Comparison of ENCODE assay signal across 8 mouse cellular contexts in the genomic region with DNA sequence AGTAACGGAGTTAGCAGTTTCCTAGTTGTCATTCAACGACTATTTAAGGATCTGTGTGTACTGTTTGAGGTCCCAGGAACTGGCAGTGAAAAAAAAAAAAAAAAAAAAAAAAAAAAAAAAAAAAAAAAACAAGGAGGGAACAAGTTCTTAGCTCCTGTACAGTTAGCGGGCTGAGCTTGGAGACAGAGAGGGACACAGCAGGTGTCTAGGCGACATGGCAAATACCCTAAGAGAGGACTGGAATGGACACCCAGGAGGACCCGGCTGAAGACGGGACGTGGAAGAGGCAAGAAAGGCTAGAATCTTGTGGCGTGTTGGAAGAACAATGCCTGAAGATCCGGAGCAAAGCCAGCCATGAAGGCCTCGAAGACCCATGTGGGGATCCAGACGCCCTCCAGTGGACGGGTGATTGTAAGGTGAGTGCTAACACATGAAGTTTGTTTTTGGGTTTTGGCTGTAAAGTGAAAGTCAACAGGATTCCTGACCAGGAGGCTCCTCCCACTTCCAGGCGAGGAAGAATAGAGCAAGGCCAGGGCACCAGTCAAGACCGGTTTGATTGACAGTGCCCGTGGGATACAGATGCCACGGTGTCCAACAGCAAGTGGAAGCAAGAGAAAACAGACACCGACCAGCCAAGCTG. TPM values are rescaled to one million over a fixed set of nuclear protein-coding genes. Genes with fewer than 3 reads are reported as not detected.
DNase-seq lines count a peak whose midpoint lies in the region; ATAC-seq and TF ChIP-seq lines count a peak whose summit lies in the region.

No protein-coding gene starts in this region.

- DNase-seq in midbrain, embryonic 10.5 days (ENCODE audit: low spot score): no peak
- DNase-seq in embryo, embryonic 10.5 days (ENCODE audit: low spot score): peak; percentile 60
- peak; percentile 61 for DNase-seq in induced T-regulatory cell, adult 2 months (ENCODE audit: low read depth)
- no peak for DNase-seq in liver, embryonic 13.5 days
- DNase-seq in stomach, postnatal 0 days (ENCODE audit: low spot score): peak; percentile 86
- DNase-seq in gastrocnemius, adult 8-10 months (ENCODE audit: low spot score in 2 of 2): no peak
- no peak for DNase-seq in adipocyte (ENCODE audit: low spot score)

- WGBS in midbrain, embryonic 10.5 days: 30% methylated on average over 17 of the region's 17 CpGs
- WGBS in midbrain, embryonic 16.5 days: 29% methylated on average over 17 of the region's 17 CpGs
- WGBS in liver, embryonic 13.5 days (ENCODE audit: insufficient replicate concordance): 18% methylated on average over 17 of the region's 17 CpGs
- WGBS in stomach, postnatal 0 days: 33% methylated on average over 17 of the region's 17 CpGs

- no peak overlapping the region for H3K9ac ChIP-seq in midbrain, embryonic 16.5 days (ENCODE audit: low read depth, low read length)
- H3K9ac ChIP-seq in liver, embryonic 13.5 days: no peak overlapping the region
- H3K9ac ChIP-seq in stomach, postnatal 0 days (ENCODE audit: low read length): no peak overlapping the region

- no peak for ATAC-seq in midbrain, embryonic 16.5 days
- ATAC-seq in liver, embryonic 13.5 days (ENCODE audit: low read depth): peak; percentile 64
- peak; percentile 79 for ATAC-seq in stomach, postnatal 0 days (ENCODE audit: low FRiP score, low TSS enrichment)

- H3K4me2 ChIP-seq in midbrain, embryonic 16.5 days (ENCODE audit: low read length): no peak overlapping the region
- H3K4me2 ChIP-seq in liver, embryonic 13.5 days: peak overlapping the region; percentile 56
- peak overlapping the region; percentile 35 for H3K4me2 ChIP-seq in stomach, postnatal 0 days (replicated peaks; ENCODE audit: low read depth)

- no peaks in the 10 kb centered on the region for H3K9me3 ChIP-seq in midbrain, embryonic 10.5 days (replicated peaks)
- H3K9me3 ChIP-seq in midbrain, embryonic 16.5 days (replicated peaks; ENCODE audit: control insufficient read depth, low read length, poor library complexity, severe bottlenecking): no peaks in the 10 kb centered on the region
- H3K9me3 ChIP-seq in liver, embryonic 13.5 days (replicated peaks): no peaks in the 10 kb centered on the region
- H3K9me3 ChIP-seq in stomach, postnatal 0 days (ENCODE audit: control insufficient read depth, low read length): no peaks in the 10 kb centered on the region

- TF ChIP-seq CTCF in stomach, postnatal 0 days (IDR thresholded peaks at IDR 0.05; ENCODE audit: low read depth): peak; percentile 63

- H3K27me3 ChIP-seq in midbrain, embryonic 10.5 days (ENCODE audit: low read depth, poor library complexity, severe bottlenecking): peaks cover 20% of the 10 kb centered on the region
- peaks cover 5% of the 10 kb centered on the region for H3K27me3 ChIP-seq in midbrain, embryonic 16.5 days (ENCODE audit: control insufficient read depth, insufficient read depth, low read depth, low read length)
- peaks cover 10% of the 10 kb centered on the region; the same call in 1 of the 2 replicates for H3K27me3 ChIP-seq in liver, embryonic 13.5 days
- H3K27me3 ChIP-seq in stomach, postnatal 0 days (ENCODE audit: control insufficient read depth, insufficient read depth, low read length): no peaks in the 10 kb centered on the region

- no peak overlapping the region for H3K27ac ChIP-seq in midbrain, embryonic 10.5 days (replicated peaks)
- no peak overlapping the region for H3K27ac ChIP-seq in midbrain, embryonic 16.5 days (ENCODE audit: low read length)
- H3K27ac ChIP-seq in liver, embryonic 13.5 days: no peak overlapping the region
- H3K27ac ChIP-seq in stomach, postnatal 0 days (replicated peaks): 0 out of 2 replicates have a peak overlapping the region, but pooled peaks have one; percentile 30

- no peak for TF ChIP-seq EP300 in stomach, postnatal 0 days (optimal IDR thresholded peaks at IDR 0.05)

- no peaks in the 10 kb centered on the region for H3K36me3 ChIP-seq in midbrain, embryonic 10.5 days
- no peaks in the 10 kb centered on the region for H3K36me3 ChIP-seq in midbrain, embryonic 16.5 days (ENCODE audit: control insufficient read depth, insufficient read depth, low read length)
- H3K36me3 ChIP-seq in liver, embryonic 13.5 days: no peaks in the 10 kb centered on the region
- H3K36me3 ChIP-seq in stomach, postnatal 0 days (ENCODE audit: control insufficient read depth, insufficient read depth, low read length): no peaks in the 10 kb centered on the region

- peak overlapping the region; percentile 14 for H3K4me3 ChIP-seq in midbrain, embryonic 10.5 days
- H3K4me3 ChIP-seq in midbrain, embryonic 16.5 days (ENCODE audit: low read depth, low read length): no peak overlapping the region
- H3K4me3 ChIP-seq in liver, embryonic 13.5 days (replicated peaks): peak overlapping the region; percentile 24
- peak overlapping the region; percentile 20; the same call in 1 of the 2 replicates for H3K4me3 ChIP-seq in stomach, postnatal 0 days (ENCODE audit: low read depth, low read length)

- peaks cover 14% of the 10 kb centered on the region for H3K4me1 ChIP-seq in midbrain, embryonic 10.5 days
- H3K4me1 ChIP-seq in midbrain, embryonic 16.5 days (ENCODE audit: control insufficient read depth, insufficient read depth, low read length): no peaks in the 10 kb centered on the region
- peaks cover 5% of the 10 kb centered on the region for H3K4me1 ChIP-seq in liver, embryonic 13.5 days (replicated peaks)
- no peaks in the 10 kb centered on the region for H3K4me1 ChIP-seq in stomach, postnatal 0 days (replicated peaks; ENCODE audit: control insufficient read depth, insufficient read depth)

RNA-seq across cellular contexts. Expression of gene Tmem30b, which starts 8.6 kb away (rescaled TPM):
- polyA plus RNA-seq in midbrain, embryonic 10.5 days (2016; fragmentation: Nextera tagmentation; extraction: Ambion mirVana): 1.6 and 1.8 TPM in 2 replicates
- 0.18 and 0.37 TPM in 2 replicates for polyA plus RNA-seq in midbrain, embryonic 16.5 days (2015; fragmentation: Nextera tagmentation; extraction: Ambion mirVana)
- polyA plus RNA-seq in liver, embryonic 13.5 days (2015; fragmentation: Nextera tagmentation; extraction: Ambion mirVana): 1.7 and 2.4 TPM in 2 replicates
- 78.3 and 83.9 TPM in 2 replicates for polyA plus RNA-seq in stomach, postnatal 0 days (2015; fragmentation: Nextera tagmentation; extraction: Ambion mirVana)
- total RNA-seq in gastrocnemius, adult 8-10 months (2022): under 1 TPM; 0.24 to 0.52 (median 0.36) TPM

RNA-seq across cellular contexts. Expression of gene Prkch, which starts 47.0 kb away (rescaled TPM):
- 4.0 and 4.9 TPM in 2 replicates for polyA plus RNA-seq in midbrain, embryonic 10.5 days (2016; fragmentation: Nextera tagmentation; extraction: Ambion mirVana)
- polyA plus RNA-seq in midbrain, embryonic 16.5 days (2015; fragmentation: Nextera tagmentation; extraction: Ambion mirVana): 10.4 and 13.4 TPM in 2 replicates
- polyA plus RNA-seq in liver, embryonic 13.5 days (2015; fragmentation: Nextera tagmentation; extraction: Ambion mirVana): 1.2 and 1.7 TPM in 2 replicates
- polyA plus RNA-seq in stomach, postnatal 0 days (2015; fragmentation: Nextera tagmentation; extraction: Ambion mirVana): 22.3 and 24.8 TPM in 2 replicates
- 1 to 10 TPM; 4.3 to 5.8 (median 4.9) TPM for total RNA-seq in gastrocnemius, adult 8-10 months (2022)

Comparison
In these comparisons a context has a peak if more than half of its experiments do, and no peak if none do; other contexts are left out.
1. DNase-seq: peak in embryo, embryonic 10.5 days (single experiment), induced T-regulatory cell, adult 2 months (single experiment) and stomach, postnatal 0 days (single experiment); none in midbrain, embryonic 10.5 days (single experiment), liver, embryonic 13.5 days (single experiment), gastrocnemius, adult 8-10 months (0 of 2) and adipocyte (single experiment).
2. RNA of gene Tmem30b, which starts 8.6 kb away (polyA plus RNA-seq): 78.3 to 83.9 TPM in stomach, postnatal 0 days; 1.6 to 1.8 TPM in midbrain, embryonic 10.5 days, 1.7 to 2.4 TPM in liver, embryonic 13.5 days and 0.18 to 0.37 TPM in midbrain, embryonic 16.5 days; every median in the first group is over 10 times any median in the second.